Mouse (Mus musculus) forebrain, embryonic 16.5 days (tissue): Measurements from ENCODE around the gene Csrp1. TPM values are rescaled to one million over a fixed set of nuclear protein-coding genes. Genes with fewer than 3 reads are reported as not detected.

ENCODE experiments used
- ATAC-seq: fragments of 200-750 bp; cut with Nextera tagmentation; 2 replicates; pipeline ENCODE4 v1.8.0; 2017; ENCODE audit warnings: mild to moderate bottlenecking, moderate library complexity
- H3K27ac ChIP-seq: fragments of 300-500 bp; sonication (generic); 2 replicates; pipeline ENCODE4 v1.5.1; 2014; ENCODE audit warnings: low read length, control low read depth
- H3K27me3 ChIP-seq: fragments of 300-500 bp; sonication (generic); replicated peaks from 2 replicates; pipeline ENCODE4 v1.6.1; 2014; ENCODE audit warnings: low read length; ENCODE audit not compliant: control insufficient read depth, insufficient read depth
- H3K36me3 ChIP-seq: fragments of 300-500 bp; sonication (generic); 2 replicates; pipeline ENCODE4 v1.6.1; 2014; ENCODE audit not compliant: control insufficient read depth, insufficient read depth
- H3K4me1 ChIP-seq: fragments of 300-500 bp; sonication (generic); replicated peaks from 2 replicates; pipeline ENCODE4 v1.6.1; 2014; ENCODE audit warnings: low read length; ENCODE audit not compliant: control insufficient read depth, insufficient read depth
- H3K4me2 ChIP-seq: fragments of 300-500 bp; sonication (generic); 2 replicates; pipeline ENCODE4 v1.6.1; 2014; ENCODE audit warnings: mild to moderate bottlenecking, low read length, control low read depth
- H3K4me3 ChIP-seq: fragments of 300-500 bp; sonication (generic); replicated peaks from 2 replicates; pipeline ENCODE4 v1.5.1; 2014; ENCODE audit warnings: mild to moderate bottlenecking, low read length, control low read depth
- H3K9ac ChIP-seq: fragments of 300-500 bp; sonication (generic); replicated peaks from 2 replicates; pipeline ENCODE4 v1.6.1; 2014; ENCODE audit warnings: low read depth, low read length, control low read depth
- H3K9me3 ChIP-seq: fragments of 300-500 bp; sonication (generic); 2 replicates; pipeline ENCODE4 v1.6.1; 2016; ENCODE audit warnings: low read length; ENCODE audit not compliant: control insufficient read depth
- WGBS: fragments of 180-500 bp; shearing (Covaris S2); extraction: QIAGEN DNeasy Blood & Tissue Kit; methylation state at CpG from one replicate; pipeline ENCODE4 v1.1.7; 2014; 5-methylcytosine and 5-hydroxymethylcytosine counted together
- polyA plus RNA-seq: library from polyadenylated mRNA; unstranded; fragments of >200 nt; fragmentation: Nextera tagmentation; extraction: Ambion mirVana; gene quantifications from 2 replicates; pipeline ENCODE4 v1.2.1, GENCODE M21; 2015

Csrp1 gene
- polyA plus RNA-seq, 1 experiment from 2014 or later, result 14.5 TPM

- Histone ChIP-seq H3K9ac (no peak overlapping the region), H3K4me1 (peaks cover 11% of the 10 kb centered on the region), H3K27ac (no peak overlapping the region), H3K27me3 (no peaks in the 10 kb centered on the region), H3K9me3 (no peaks in the 10 kb centered on the region), H3K36me3 (no peaks in the 10 kb centered on the region), H3K4me2 (no peak overlapping the region), H3K4me3 (no peak overlapping the region)
- WGBS, result 73% methylated on average over 2 of the region's 2 CpGs
- no peak for ATAC-seq
Measured at GRCm38 (mm10) chr1:135702722-135703121, 17.1 kb upstream of the Csrp1 start.

DNA sequence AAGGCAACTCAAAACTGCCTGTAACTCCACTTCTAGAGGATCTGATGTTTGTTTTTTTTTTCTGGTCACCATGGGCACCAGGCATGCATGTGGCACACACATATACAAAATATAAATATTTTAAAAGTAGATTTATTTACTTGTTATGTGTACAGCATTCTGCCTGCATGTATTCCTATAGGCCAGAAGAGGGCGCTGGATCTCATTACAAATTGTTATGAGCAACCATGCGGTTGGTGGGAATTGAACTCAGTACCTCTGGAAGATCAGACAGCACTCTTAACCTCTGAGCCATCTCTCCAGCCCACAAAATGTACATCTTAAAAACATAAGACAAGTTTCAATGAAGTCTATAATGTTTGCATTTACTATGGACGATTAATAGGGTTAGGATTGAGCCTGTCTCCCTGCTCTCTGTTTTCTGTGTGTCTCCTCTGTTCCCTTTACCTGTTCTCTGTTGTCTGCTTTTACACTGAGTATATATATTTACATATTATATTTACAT is 15.5 kb upstream of the Csrp1 start:
- Histone ChIP-seq H3K27me3 (no peaks in the 10 kb centered on the region), H3K4me2 (no peak overlapping the region), H3K9ac (no peak overlapping the region), H3K4me3 (no peak overlapping the region), H3K9me3 (no peaks in the 10 kb centered on the region), H3K27ac (no peak overlapping the region), H3K4me1 (peaks cover 3% of the 10 kb centered on the region), H3K36me3 (no peaks in the 10 kb centered on the region)
- ATAC-seq, result no peak
- 65% methylated on average over 3 of the region's 3 CpGs for WGBS

DNA sequence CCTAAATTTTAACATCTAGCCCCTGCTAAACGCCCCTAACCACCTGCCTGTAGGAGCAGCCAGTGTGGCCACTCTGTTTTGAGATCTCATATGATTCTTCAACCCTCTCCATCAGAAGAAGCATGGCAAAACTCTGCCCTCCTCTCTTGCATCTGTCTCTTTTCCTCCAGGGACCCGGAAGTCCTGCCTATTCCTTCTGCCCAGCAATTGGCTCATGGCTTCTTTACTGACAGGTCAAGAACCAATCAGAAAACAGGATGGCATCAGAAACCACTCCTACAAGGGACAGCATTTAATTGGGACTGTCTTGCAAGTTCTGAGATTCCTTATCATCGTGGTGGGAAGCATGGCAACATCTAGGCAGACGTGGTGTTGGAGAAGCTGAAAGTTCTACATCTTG is 11.5 kb upstream of the Csrp1 start:
- H3K27me3 ChIP-seq, result no peaks in the 10 kb centered on the region
- no peaks in the 10 kb centered on the region for H3K9me3 ChIP-seq
- no peak overlapping the region for H3K9ac ChIP-seq
- H3K4me3 ChIP-seq, result no peak overlapping the region
- no peak overlapping the region for H3K27ac ChIP-seq
- H3K36me3 ChIP-seq, result no peaks in the 10 kb centered on the region
- ATAC-seq, result no peak
- 44% methylated on average over 4 of the region's 4 CpGs for WGBS
- H3K4me1 ChIP-seq, result no peaks in the 10 kb centered on the region
- H3K4me2 ChIP-seq, result 0 out of 2 replicates have a peak overlapping the region, but pooled peaks have one; percentile 6

DNA sequence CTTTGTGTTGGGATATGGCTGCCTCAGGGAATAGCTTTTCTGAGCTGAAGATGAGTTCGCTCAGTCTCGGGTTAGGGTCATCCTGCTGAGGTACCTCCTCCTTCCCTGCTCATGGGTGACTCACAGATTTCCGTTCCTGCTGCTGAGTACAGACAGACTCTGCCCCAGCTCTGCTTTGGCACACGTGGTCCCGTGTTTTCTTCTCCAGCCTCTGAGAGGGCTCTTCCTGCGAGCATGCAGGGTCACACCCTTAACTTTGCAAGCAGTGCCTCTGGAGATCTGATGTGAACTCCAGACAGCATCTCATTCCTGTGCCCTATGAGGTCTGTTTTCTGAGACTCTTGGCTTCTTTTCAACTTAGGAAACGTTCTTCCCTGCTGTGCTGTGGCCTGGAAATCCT is 8.7 kb upstream of the Csrp1 start:
- Histone ChIP-seq H3K27me3 (no peaks in the 10 kb centered on the region), H3K36me3 (no peaks in the 10 kb centered on the region), H3K4me2 (no peak overlapping the region), H3K4me3 (no peak overlapping the region), H3K9me3 (no peaks in the 10 kb centered on the region), H3K27ac (no peak overlapping the region), H3K4me1 (no peaks in the 10 kb centered on the region), H3K9ac (no peak overlapping the region)
- WGBS, result 69% methylated on average over 7 of the region's 7 CpGs
- no peak for ATAC-seq

DNA sequence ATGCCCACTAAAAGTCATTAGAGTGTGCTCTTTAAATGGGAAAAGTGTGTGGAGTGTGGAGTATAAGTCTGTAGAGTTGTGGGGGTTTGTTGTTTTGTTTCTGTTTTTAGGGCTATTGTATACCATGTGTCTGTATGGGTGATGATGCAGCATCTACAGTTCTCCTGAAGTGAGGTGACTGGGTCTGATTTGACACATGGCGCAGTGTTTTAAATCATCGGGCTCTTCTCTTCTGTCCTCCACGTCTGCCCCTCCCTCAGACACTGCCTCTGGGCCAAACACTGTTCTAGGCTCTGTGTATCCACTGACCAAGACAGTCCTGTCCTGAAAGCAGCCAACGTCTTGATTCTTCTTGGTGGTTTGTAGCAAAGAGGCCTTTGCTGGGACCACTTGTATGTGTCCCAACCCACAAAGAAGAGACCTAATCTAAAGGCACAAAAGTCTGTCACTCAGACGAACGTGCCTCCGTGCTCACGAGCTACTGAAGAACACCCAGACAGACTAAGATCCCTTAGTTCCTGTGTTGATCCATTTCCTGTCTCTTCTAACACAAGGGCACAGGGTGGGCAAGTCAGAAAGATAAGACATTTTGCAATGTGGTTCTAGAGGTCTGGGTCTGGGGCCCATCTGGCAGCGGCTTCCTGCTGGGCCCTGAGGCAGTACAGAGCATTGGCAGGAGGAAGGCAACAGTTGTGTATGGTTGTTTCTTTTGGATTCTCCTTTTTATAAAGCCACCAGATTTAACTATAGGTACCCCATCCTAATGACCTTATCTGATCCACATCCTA is 5.6 kb upstream of the Csrp1 start:
- no peak overlapping the region for H3K4me3 ChIP-seq
- no peaks in the 10 kb centered on the region for H3K4me1 ChIP-seq

GRCm38 (mm10) chr1:135714901-135715609 is 4.8 kb upstream of the Csrp1 start:
- Histone ChIP-seq H3K36me3 (no peaks in the 10 kb centered on the region), H3K27ac (no peak overlapping the region), H3K27me3 (no peaks in the 10 kb centered on the region), H3K9ac (no peak overlapping the region), H3K4me1 (0 out of 2 replicates have a peak, but pooled peaks cover 2% of the 10 kb centered on the region), H3K9me3 (no peaks in the 10 kb centered on the region), H3K4me2 (no peak overlapping the region), H3K4me3 (no peak overlapping the region)
- no peak for ATAC-seq
- WGBS, result 74% methylated on average over 3 of the region's 3 CpGs

More for the DNA sequence above, 5.6 kb upstream of the Csrp1 start:
- Histone ChIP-seq H3K36me3 (no peaks in the 10 kb centered on the region), H3K4me2 (no peak overlapping the region), H3K27me3 (no peaks in the 10 kb centered on the region), H3K27ac (no peak overlapping the region), H3K9me3 (no peaks in the 10 kb centered on the region), H3K9ac (no peak overlapping the region)
- WGBS, result 85% methylated on average over 9 of the region's 9 CpGs
- ATAC-seq, result no peak

DNA sequence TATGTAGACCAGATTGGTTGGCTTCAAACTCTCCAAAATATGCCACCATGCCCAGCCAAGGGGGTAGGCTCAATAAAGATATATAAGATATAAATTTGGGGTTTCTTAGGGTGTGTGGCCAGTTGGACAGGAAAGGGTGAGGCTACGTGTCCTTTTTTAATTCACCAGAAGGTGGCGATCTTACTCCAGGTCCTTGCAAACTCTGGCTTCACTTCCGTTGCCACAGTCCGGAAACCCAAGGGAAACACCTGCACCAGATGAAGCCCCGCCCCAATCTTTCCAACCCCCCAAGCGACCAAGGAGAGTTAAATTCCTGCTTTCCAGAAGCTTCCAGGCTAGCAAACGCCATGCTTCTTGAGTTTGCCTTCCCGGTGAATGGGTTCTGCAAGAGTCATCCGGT is 375 bp upstream of the Csrp1 start:
- ATAC-seq, result peak; percentile 72

GRCm38 (mm10) chr1:135723016-135723415 is 3.2 kb downstream of the Csrp1 start:
- H3K4me3 ChIP-seq, result no peak overlapping the region
- no peaks in the 10 kb centered on the region for H3K27me3 ChIP-seq
- H3K9ac ChIP-seq, result no peak overlapping the region
- 56% methylated on average over 1 of the region's 1 CpGs for WGBS
- ATAC-seq, result no peak
- no peaks in the 10 kb centered on the region for H3K9me3 ChIP-seq
- no peak overlapping the region for H3K27ac ChIP-seq
- H3K4me1 ChIP-seq, result 0 out of 2 replicates have a peak, but pooled peaks cover 2% of the 10 kb centered on the region
- H3K4me2 ChIP-seq, result no peak overlapping the region
- H3K36me3 ChIP-seq, result no peaks in the 10 kb centered on the region

More for the DNA sequence above, 375 bp upstream of the Csrp1 start:
- Histone ChIP-seq H3K4me1 (0 out of 2 replicates have a peak, but pooled peaks cover 2% of the 10 kb centered on the region), H3K9ac (no peak overlapping the region), H3K27me3 (no peaks in the 10 kb centered on the region), H3K9me3 (no peaks in the 10 kb centered on the region), H3K36me3 (no peaks in the 10 kb centered on the region), H3K27ac (no peak overlapping the region), H3K4me2 (no peak overlapping the region), H3K4me3 (no peak overlapping the region)
- 19% methylated on average over 9 of the region's 9 CpGs for WGBS

DNA sequence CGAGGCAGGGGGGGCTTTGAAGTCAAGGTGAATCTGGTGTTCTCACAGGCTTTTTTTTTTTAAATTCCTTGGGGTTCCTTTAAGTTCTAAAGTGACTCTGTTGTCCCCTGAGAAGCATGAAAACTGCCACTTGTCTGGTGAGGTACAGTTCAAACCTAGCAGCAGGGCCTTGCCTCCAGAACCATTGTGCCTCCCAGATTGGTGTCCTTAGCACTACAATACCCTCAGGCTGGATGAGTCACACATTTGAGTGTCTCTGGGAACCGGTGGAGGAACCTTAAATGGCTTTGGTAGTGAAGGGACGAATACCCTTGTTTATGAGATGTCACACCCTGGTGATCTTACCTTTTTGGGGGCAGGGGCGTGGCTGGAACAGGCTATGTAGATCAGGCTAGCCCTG is 4.3 kb downstream of the Csrp1 start:
- H3K36me3 ChIP-seq, result no peaks in the 10 kb centered on the region
- H3K27me3 ChIP-seq, result no peaks in the 10 kb centered on the region
- peaks cover 8% of the 10 kb centered on the region; the same call in 1 of the 2 replicates for H3K4me1 ChIP-seq
- no peak for ATAC-seq
- 65% methylated on average over 4 of the region's 4 CpGs for WGBS
- H3K4me3 ChIP-seq, result no peak overlapping the region
- no peak overlapping the region for H3K9ac ChIP-seq
- H3K9me3 ChIP-seq, result no peaks in the 10 kb centered on the region
- no peak overlapping the region for H3K4me2 ChIP-seq
- H3K27ac ChIP-seq, result no peak overlapping the region
